Mouse (Mus musculus): ENCODE data around the gene Gapdh.

DNA sequence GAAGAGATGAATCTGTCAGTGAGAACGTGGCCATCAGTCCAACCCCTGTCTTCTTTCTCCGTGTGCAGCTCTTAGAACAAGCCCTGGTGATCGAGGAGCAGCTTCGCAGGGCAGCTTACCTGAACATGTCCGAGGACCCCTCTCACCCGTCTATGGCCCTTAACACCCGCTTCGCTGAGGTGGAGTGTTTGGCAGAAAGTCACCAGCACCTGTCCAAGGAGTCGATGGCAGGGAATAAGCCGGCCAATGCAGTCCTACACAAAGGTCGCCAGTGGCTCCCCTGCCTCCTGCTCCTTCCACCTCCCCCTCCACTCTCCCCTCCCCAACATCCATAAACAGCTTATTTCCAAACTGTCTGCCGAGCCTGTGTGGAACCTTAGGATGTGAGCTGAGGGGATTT is 37.5 kb downstream of the Gapdh start:
- no peak for TF ChIP-seq ZC3H11A (IDR thresholded peaks at IDR 0.05; ENCODE audit: borderline replicate concordance, low read depth, low read length)
- TF ChIP-seq ZNF384 (IDR thresholded peaks at IDR 0.05; ENCODE audit: low read depth, low read length): no peak
- TF ChIP-seq HCFC1 (IDR thresholded peaks at IDR 0.05; ENCODE audit: borderline replicate concordance, insufficient read depth, low read length): no peak
